Mouse (Mus musculus) heart, embryonic 14.5 days (tissue): ENCODE measurements around the gene Ptges. TPM values are rescaled to one million over a fixed set of nuclear protein-coding genes. Genes with fewer than 3 reads are reported as not detected.
"Not testable (repeated sequence)": the region's sequence is repeated elsewhere in the genome, so short reads cannot be mapped to it uniquely, and the experiment has no call there.

Experiments used
- ATAC-seq: fragments of 200-750 bp; cut with Nextera tagmentation; 2 replicates; pipeline ENCODE4 v1.8.0; 2017; ENCODE audit warnings: low read depth, moderate TSS enrichment; ENCODE audit not compliant: insufficient number of reproducible peaks, insufficient read depth, low FRiP score
- H3K27ac ChIP-seq, 2 experiments: fragments of 200-500 bp in 1 of 2; fragments of 300-500 bp in 1 of 2; sonication (generic) in 1 of 2; replicated peaks in 1 of 2; 2 replicates each; pipeline ENCODE4 v1.5.1; 2012 to 2014; ENCODE audit warnings: low read depth in 2 of 2, low read length in 2 of 2, control low read depth in 1 of 2, mild to moderate bottlenecking in 1 of 2, mixed read lengths in 1 of 2; ENCODE audit not compliant: control insufficient read depth in 1 of 2, insufficient read depth in 1 of 2
- H3K27me3 ChIP-seq: fragments of 300-500 bp; sonication (generic); 2 replicates; pipeline ENCODE4 v1.6.1; 2014; ENCODE audit warnings: mild to moderate bottlenecking, low read length, control low read depth; ENCODE audit not compliant: control insufficient read depth, insufficient read depth
- H3K36me3 ChIP-seq: fragments of 300-500 bp; sonication (generic); 2 replicates; pipeline ENCODE4 v1.6.1; 2014; ENCODE audit warnings: mild to moderate bottlenecking, control low read depth, low read length, mixed read lengths; ENCODE audit not compliant: control insufficient read depth, insufficient read depth
- H3K4me1 ChIP-seq, 2 experiments: fragments of 200-500 bp in 1 of 2; fragments of 300-500 bp in 1 of 2; sonication (generic) in 1 of 2; 2 replicates each; pipeline ENCODE4 v1.6.1; 2012 to 2014; ENCODE audit warnings: low read length in 2 of 2, control low read depth in 1 of 2, mixed read lengths in 1 of 2; ENCODE audit not compliant: control insufficient read depth in 2 of 2, insufficient read depth in 2 of 2
- H3K4me2 ChIP-seq: fragments of 300-500 bp; sonication (generic); 2 replicates; pipeline ENCODE4 v1.6.1; 2014; ENCODE audit warnings: mild to moderate bottlenecking, low read length
- H3K4me3 ChIP-seq, 2 experiments: fragments of 200-500 bp in 1 of 2; fragments of 300-500 bp in 1 of 2; sonication (generic) in 1 of 2; 2 replicates each; pipeline ENCODE4 v1.5.1; 2012 to 2014; ENCODE audit warnings: low read length in 2 of 2, mild to moderate bottlenecking in 2 of 2, control low read depth in 1 of 2, low read depth in 1 of 2, moderate library complexity in 1 of 2; ENCODE audit not compliant: control insufficient read depth in 1 of 2, insufficient read depth in 1 of 2
- H3K9ac ChIP-seq: fragments of 300-500 bp; sonication (generic); 2 replicates; pipeline ENCODE4 v1.6.1; 2014; ENCODE audit warnings: mild to moderate bottlenecking, low read length
- H3K9me3 ChIP-seq: fragments of 300-500 bp; sonication (generic); 2 replicates; pipeline ENCODE4 v1.6.1; 2016; ENCODE audit warnings: low read length, control low read depth; ENCODE audit not compliant: control insufficient read depth
- WGBS: fragments of 180-500 bp; shearing (Covaris S2); extraction: QIAGEN DNeasy Blood & Tissue Kit; methylation state at CpG from one replicate; pipeline ENCODE4 v1.1.7; 2014; 5-methylcytosine and 5-hydroxymethylcytosine counted together
- polyA plus RNA-seq: library from polyadenylated mRNA; unstranded; fragments of >200 nt; fragmentation: Nextera tagmentation; extraction: Ambion mirVana; gene quantifications from 2 replicates; pipeline ENCODE4 v1.2.1, GENCODE M21; 2014

Gene Ptges
- polyA plus RNA-seq, 1 experiment from 2014 or later = 3.9 TPM

DNA sequence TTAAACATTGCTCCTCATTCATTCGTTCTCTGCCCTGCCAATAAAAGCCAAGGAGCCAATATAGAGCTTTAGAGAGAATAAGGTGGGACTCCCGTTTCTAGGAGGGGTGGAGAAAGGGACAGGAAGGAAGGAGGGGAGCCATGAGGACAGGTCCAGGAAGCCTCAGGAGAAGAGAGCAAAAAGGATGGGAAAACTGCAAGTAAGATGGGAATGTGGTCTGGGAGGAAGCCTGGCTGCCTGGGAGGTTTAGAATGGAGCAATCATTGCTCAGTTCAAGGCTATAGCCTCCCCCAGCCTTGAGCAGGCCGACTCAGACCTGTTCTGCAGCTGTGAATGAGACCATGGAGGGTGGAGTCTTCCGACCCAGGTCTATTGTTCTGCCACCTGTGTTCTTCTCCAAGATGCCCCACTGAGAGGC is 8.9 kb upstream of the Ptges start:
- H3K4me2 ChIP-seq = no peak overlapping the region
- H3K4me3 ChIP-seq = no peak overlapping the region
- no peaks in the 10 kb centered on the region for H3K4me1 ChIP-seq
- H3K9me3 ChIP-seq = no peaks in the 10 kb centered on the region
- 36% methylated on average over 4 of the region's 4 CpGs for WGBS
- H3K36me3 ChIP-seq = no peaks in the 10 kb centered on the region
- ATAC-seq = no peak
- H3K27me3 ChIP-seq = no peaks in the 10 kb centered on the region
- H3K9ac ChIP-seq = no peak overlapping the region
- no peak overlapping the region for H3K27ac ChIP-seq

DNA sequence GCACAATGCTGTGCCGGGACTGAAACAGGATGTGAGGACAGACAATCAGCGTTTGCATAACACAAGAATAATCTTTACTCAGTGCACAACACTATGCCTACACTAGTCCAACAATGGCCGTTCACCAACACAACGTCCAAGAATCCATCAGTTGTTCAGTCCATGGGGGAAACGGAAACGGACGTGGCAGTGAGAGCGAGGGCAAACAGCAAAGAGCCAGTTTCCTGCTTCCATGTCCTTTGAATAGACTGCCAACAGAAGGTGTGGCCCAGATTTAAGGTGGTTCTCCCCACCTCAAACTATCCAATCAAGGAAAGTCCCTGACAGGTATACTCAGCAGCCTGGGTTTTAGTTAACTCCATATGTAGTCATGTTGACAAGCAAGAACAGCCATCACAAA is 8.1 kb upstream of the Ptges start:
- Histone ChIP-seq H3K27ac (no peak overlapping the region), H3K27me3 (no peaks in the 10 kb centered on the region), H3K4me3 (no peak overlapping the region), H3K9ac (no peak overlapping the region), H3K4me2 (no peak overlapping the region), H3K4me1 (no peaks in the 10 kb centered on the region), H3K36me3 (no peaks in the 10 kb centered on the region), H3K9me3 (no peaks in the 10 kb centered on the region)
- 66% methylated on average over 8 of the region's 8 CpGs for WGBS
- ATAC-seq = no peak

DNA sequence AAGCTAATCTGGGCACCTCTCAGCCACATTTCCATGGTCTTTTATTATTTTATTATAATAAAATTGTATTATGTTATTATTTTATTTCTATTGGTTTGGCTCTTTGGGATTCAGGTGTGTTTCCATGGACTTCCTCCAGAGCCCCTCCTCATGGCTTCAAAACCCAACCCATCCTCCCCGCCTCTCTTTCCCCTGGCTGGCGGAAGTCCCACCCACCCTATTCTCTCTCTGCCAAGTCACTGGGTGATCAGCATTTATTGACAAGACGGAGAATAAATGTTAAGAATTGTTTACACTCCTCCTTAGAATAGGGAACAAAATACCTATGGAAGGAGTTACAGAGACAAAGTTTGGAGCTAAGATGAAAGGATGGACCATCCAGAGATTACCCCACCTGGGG is 7.1 kb upstream of the Ptges start:
- Histone ChIP-seq H3K4me3 (no peak overlapping the region), H3K9me3 (no peaks in the 10 kb centered on the region), H3K9ac (no peak overlapping the region), H3K4me2 (no peak overlapping the region), H3K27ac (no peak overlapping the region), H3K4me1 (no peaks in the 10 kb centered on the region), H3K27me3 (no peaks in the 10 kb centered on the region), H3K36me3 (no peaks in the 10 kb centered on the region)
- WGBS = 76% methylated on average over 3 of the region's 3 CpGs
- ATAC-seq = no peak

DNA sequence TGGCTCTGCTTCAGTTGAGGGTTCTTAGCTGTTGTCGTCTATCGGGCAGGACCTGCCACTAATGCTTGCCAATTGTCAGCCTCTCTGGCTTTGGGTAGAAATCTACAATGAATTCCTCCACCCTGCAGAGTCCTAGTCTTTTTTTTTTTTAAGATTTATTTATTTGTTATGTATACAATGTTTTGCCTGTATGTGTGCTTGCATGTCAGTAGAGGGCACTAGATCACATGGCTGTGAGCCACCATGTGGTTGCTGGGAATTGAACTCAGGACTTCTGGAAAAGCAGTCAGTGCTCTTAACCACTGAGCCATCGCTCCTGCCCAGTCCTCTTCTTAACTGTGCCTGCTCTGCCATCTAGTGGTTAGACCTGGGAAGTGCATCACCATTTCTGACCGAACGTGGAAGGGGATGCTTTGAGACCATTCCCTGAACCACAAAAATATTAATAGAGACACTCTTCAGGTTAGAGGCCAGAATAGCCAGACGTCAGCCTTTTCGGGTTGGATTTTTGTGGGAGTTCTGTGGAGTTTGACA is 4.3 kb upstream of the Ptges start:
- Histone ChIP-seq H3K36me3 (no peaks in the 10 kb centered on the region), H3K4me2 (no peak overlapping the region), H3K9me3 (no peaks in the 10 kb centered on the region), H3K9ac (no peak overlapping the region), H3K4me3 (no peak overlapping the region), H3K27ac (no peak overlapping the region), H3K4me1 (peaks cover 5 to 6% of the 10 kb centered on the region in 2 experiments; a peak in 2 of 4 replicates), H3K27me3 (no peaks in the 10 kb centered on the region)
- 20% methylated on average over 7 of the region's 7 CpGs for WGBS
- ATAC-seq = no peak

DNA sequence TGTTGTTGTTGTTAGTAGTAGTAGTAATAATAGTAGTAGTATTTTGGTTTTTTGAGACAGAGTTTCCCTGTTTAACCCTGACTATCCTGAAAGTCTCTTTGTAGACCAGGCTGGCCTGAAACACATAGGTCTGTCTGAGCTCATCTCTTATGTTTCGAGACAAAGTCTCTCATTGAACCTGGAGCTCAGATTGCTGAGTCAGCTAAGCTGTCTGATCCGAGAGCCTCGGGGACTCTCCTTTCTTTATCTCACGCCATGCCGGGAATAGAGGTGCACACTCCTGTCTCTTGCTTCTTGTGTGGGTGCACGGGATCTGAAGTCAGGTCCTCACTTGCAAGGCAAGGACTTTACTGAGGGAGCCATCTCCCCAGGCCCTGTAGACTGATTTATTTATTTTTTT is 3.4 kb upstream of the Ptges start:
- no peak overlapping the region for H3K4me3 ChIP-seq
- H3K9me3 ChIP-seq = no peaks in the 10 kb centered on the region
- no peak overlapping the region for H3K27ac ChIP-seq
- no peaks in the 10 kb centered on the region for H3K27me3 ChIP-seq
- no peak overlapping the region for H3K4me2 ChIP-seq
- no peak for ATAC-seq
- H3K4me1 ChIP-seq = peaks cover 5 to 9% of the 10 kb centered on the region in 2 experiments; a peak in 3 of 4 replicates
- WGBS = 67% methylated on average over 6 of the region's 6 CpGs
- no peaks in the 10 kb centered on the region for H3K36me3 ChIP-seq
- no peak overlapping the region for H3K9ac ChIP-seq

DNA sequence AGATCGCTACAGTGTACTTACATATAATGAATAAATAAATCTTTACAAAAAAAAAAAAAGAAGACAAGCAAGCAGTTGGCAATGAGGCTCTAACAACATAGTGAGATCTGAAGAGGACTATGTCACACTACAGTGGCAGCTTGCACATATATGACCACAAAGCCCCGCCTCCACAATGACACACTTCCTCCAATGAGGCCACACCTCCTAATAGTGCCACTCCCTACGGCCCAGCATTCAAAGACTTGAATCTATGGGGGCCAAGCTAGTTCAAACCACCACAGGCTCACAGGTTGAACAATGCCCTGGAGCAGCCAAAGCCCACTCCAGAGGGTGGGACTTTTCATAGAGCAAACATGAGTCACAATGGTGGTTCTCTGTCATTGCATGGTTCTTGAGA is 2.3 kb upstream of the Ptges start:
- ATAC-seq = no peak
- H3K9me3 ChIP-seq = no peaks in the 10 kb centered on the region

DNA sequence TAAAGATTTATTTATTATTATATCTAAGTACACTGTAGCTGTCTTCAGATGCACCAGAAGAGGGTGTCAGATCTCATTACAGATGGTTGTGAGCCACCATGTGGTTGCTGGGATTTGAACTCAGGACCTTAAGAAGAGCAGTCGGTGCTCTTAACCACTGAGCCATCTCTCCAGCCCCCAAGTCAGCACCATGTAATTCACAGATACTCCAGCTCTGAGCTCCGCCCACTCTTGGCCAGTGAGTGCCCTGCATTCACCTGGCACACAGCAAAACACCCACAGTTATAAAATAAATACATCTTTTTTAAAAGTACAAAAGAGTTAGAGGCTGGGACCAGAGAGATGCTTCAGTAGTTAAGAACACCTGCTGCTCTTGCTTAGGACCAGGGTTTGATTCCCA is 1.2 kb upstream of the Ptges start:
- not testable (repeated sequence) for H3K9me3 ChIP-seq, H3K4me3 ChIP-seq, H3K9ac ChIP-seq, H3K27ac ChIP-seq, H3K36me3 ChIP-seq, H3K4me2 ChIP-seq, ATAC-seq, H3K27me3 ChIP-seq
- H3K4me1 ChIP-seq = peaks cover 21 to 22% of the 10 kb centered on the region in 2 experiments
- WGBS = 80% methylated on average over 2 of the region's 2 CpGs

More for the DNA sequence above, 2.3 kb upstream of the Ptges start:
- Histone ChIP-seq H3K27ac (no peak overlapping the region), H3K4me3 (no peak overlapping the region), H3K4me1 (peaks cover 15 to 18% of the 10 kb centered on the region in 2 experiments), H3K4me2 (no peak overlapping the region), H3K36me3 (no peaks in the 10 kb centered on the region), H3K27me3 (no peaks in the 10 kb centered on the region), H3K9ac (no peak overlapping the region)
- 84% methylated on average over 3 of the region's 3 CpGs for WGBS

DNA sequence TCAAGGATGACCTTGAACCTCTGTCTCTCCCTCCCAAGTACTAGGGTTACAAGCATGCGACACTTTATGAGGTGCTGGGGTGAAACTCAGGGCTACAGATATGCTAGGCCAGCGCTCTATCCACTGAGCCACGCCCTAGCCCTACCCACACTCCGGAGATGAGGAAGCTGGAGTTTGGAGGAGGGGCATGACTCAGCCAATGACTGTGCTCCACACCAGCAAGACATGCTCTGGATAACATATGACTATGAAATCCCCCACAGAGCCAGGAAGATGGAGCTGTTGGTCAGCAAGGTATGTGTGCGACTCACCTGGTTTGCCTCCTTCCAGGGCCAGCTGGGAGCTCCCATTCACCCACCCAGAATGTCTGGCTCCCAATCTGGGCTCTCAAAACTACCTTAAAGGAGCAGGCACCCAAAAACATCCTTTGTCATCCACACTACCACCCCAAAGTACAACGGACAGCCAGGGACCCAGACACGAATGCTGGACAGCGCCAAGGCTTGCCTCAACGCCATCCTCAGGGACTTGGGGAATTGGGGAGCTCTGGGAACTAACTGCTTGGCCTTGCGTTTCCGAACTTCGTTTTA is 675 bp downstream of the Ptges start:
- no peak overlapping the region for H3K27ac ChIP-seq
- no peak for ATAC-seq
- H3K9ac ChIP-seq = no peak overlapping the region

More for the DNA sequence above, 675 bp downstream of the Ptges start:
- H3K4me1 ChIP-seq = peaks cover 21 to 22% of the 10 kb centered on the region in 2 experiments
- no peaks in the 10 kb centered on the region for H3K9me3 ChIP-seq
- H3K4me3 ChIP-seq = no peak overlapping the region
- WGBS = 30% methylated on average over 12 of the region's 12 CpGs
- H3K27me3 ChIP-seq = no peaks in the 10 kb centered on the region
- H3K4me2 ChIP-seq = peak overlapping the region; percentile 63
- no peaks in the 10 kb centered on the region for H3K36me3 ChIP-seq
